Comparison of ENCODE assay signal across 9 mouse cellular contexts in genomic region chr7:110271814-110272213, GRCm38 (mm10). TPM values are rescaled to one million over a fixed set of nuclear protein-coding genes. Genes with fewer than 3 reads are reported as not detected.
DNase-seq lines count a peak whose midpoint lies in the region; ATAC-seq and TF ChIP-seq lines count a peak whose summit lies in the region.
"Had no signal": no experiment of that assay in that cellular context is flagged by ENCODE, and none has a peak within 500 bp of the region (broad histone marks: within the 10 kb centered on the region; RNA-seq: fewer than 3 reads in every experiment).

No protein-coding gene starts in this region.

- peaks cover 36% of the 10 kb centered on the region for H3K36me3 ChIP-seq in heart, embryonic 15.5 days
- peaks cover 81 to 97% of the 10 kb centered on the region in 2 experiments for H3K36me3 ChIP-seq in CH12.LX (replicated peaks in 1 of 2; ENCODE audit: control insufficient read depth in 1 of 2, insufficient read depth in 1 of 2, low read length in 1 of 2)

- TF ChIP-seq EP300 in CH12.LX (IDR thresholded peaks at IDR 0.05; ENCODE audit: low read length), result no peak

- H3K4me1 ChIP-seq in heart, embryonic 15.5 days (replicated peaks), result peaks cover 12% of the 10 kb centered on the region; the same call in 1 of the 2 replicates
- peaks cover 39 to 95% of the 10 kb centered on the region in 2 experiments for H3K4me1 ChIP-seq in CH12.LX (ENCODE audit: control insufficient read depth in 1 of 2, insufficient read depth in 2 of 2)
- peaks cover 8% of the 10 kb centered on the region; the same call in 1 of the 2 replicates for H3K4me1 ChIP-seq in brown adipose tissue, adult 24 weeks (ENCODE audit: control insufficient read depth, insufficient read depth, insufficient read length, low read length)

- no peaks in the 10 kb centered on the region for H3K27me3 ChIP-seq in heart, embryonic 15.5 days
- H3K27me3 ChIP-seq in CH12.LX (replicated peaks), result no peaks in the 10 kb centered on the region
- H3K27me3 ChIP-seq: limb, embryonic 15.5 days had no signal

- no peak for ATAC-seq in heart, embryonic 15.5 days (replicated peaks; ENCODE audit: insufficient number of reproducible peaks, insufficient read depth, low FRiP score, low read depth)

- no peaks in the 10 kb centered on the region for H3K9me3 ChIP-seq in heart, embryonic 15.5 days (replicated peaks)
- no peaks in the 10 kb centered on the region for H3K9me3 ChIP-seq in CH12.LX (replicated peaks; ENCODE audit: low read length)
- H3K9me3 ChIP-seq: limb, embryonic 15.5 days had no signal

- in situ Hi-C loops in CH12.LX (cut with MboI; ENCODE audit: low pct_ligation_motif_present, low pct_unique_long_range_greater_than_20kb, low sequenced_read_pairs), result no loop called here

- H3K9ac ChIP-seq in heart, embryonic 15.5 days, result no peak overlapping the region
- no peak overlapping the region for H3K9ac ChIP-seq in CH12.LX (ENCODE audit: insufficient read depth, low read depth)
- H3K9ac ChIP-seq: limb, embryonic 15.5 days had no signal

- dilution Hi-C loops in CH12.LX (cut with MboI; ENCODE audit: extremely low pct_ligation_motif_present, extremely low pct_unique_long_range_greater_than_20kb, low sequenced_read_pairs), result no loop called here

- 66% methylated on average over 9 of the region's 9 CpGs for WGBS in heart, embryonic 15.5 days

- TF ChIP-seq POLR2A in CH12.LX (IDR thresholded peaks at IDR 0.05; ENCODE audit: low read depth, low read length), result no peak; the same call in 1 of the 2 replicates

- no peak overlapping the region for H3K4me3 ChIP-seq in heart, embryonic 15.5 days
- H3K4me3 ChIP-seq in CH12.LX (replicated peaks in 1 of 3; ENCODE audit: low read depth in 2 of 3, low read length in 2 of 3, poor library complexity in 1 of 3), result no peak overlapping the region
- no peak overlapping the region for H3K4me3 ChIP-seq in brown adipose tissue, adult 24 weeks (ENCODE audit: insufficient read depth, low read depth, low read length)
- H3K4me3 ChIP-seq: limb, embryonic 15.5 days had no signal

- no peak overlapping the region for H3K4me2 ChIP-seq in heart, embryonic 15.5 days
- no peak overlapping the region for H3K4me2 ChIP-seq in CH12.LX (ENCODE audit: insufficient read depth, low read depth, poor library complexity, severe bottlenecking)
- H3K4me2 ChIP-seq: limb, embryonic 15.5 days had no signal

- peaks cover 43% of the 10 kb centered on the region for H3K79me2 ChIP-seq in CH12.LX (replicated peaks; ENCODE audit: control insufficient read depth, extremely low read depth, insufficient read depth, poor library complexity, severe bottlenecking)

- no peak for TF ChIP-seq CTCF in CH12.LX (conservative IDR thresholded peaks at IDR 0.05 in 1 of 2, IDR thresholded peaks at IDR 0.05 in 1 of 2; ENCODE audit: low read depth in 2 of 2, low read length in 2 of 2)

- DNase-seq in heart, adult 18-20 months, result no peak
- no peak for DNase-seq in CH12.LX (ENCODE audit: extremely low read depth)
- DNase-seq in kidney, postnatal 14 days, result peak; percentile 83
- no peak for DNase-seq in urinary bladder, postnatal 4 days (ENCODE audit: low spot score in 2 of 2)
- DNase-seq in spleen, postnatal 36 days (ENCODE audit: low spot score in 2 of 2), result no peak
- DNase-seq: cerebellum, postnatal 25 days had no signal

- H3K27ac ChIP-seq in heart, embryonic 15.5 days, result peak overlapping the region; percentile 53
- peak overlapping the region; percentile 54 for H3K27ac ChIP-seq in CH12.LX (ENCODE audit: insufficient read depth, low read depth)
- peak overlapping the region; percentile 14 for H3K27ac ChIP-seq in brown adipose tissue, adult 24 weeks (replicated peaks; ENCODE audit: low read depth, low read length)
- H3K27ac ChIP-seq: limb, embryonic 15.5 days had no signal

- TF ChIP-seq RAD21 in CH12.LX (IDR thresholded peaks at IDR 0.05; ENCODE audit: low read depth, low read length), result no peak

TF ChIP-seq in CH12.LX, 34 proteins besides CTCF, POLR2A, EP300 and RAD21:
- TF ChIP-seq PAX5 (IDR thresholded peaks at IDR 0.05; ENCODE audit: low read length) (no peak), RCOR1 (conservative IDR thresholded peaks at IDR 0.05; ENCODE audit: low read depth, low read length) (no peak), ELF1 (IDR thresholded peaks at IDR 0.05; ENCODE audit: low read depth, low read length) (no peak), ZNF384 (IDR thresholded peaks at IDR 0.05; ENCODE audit: low read depth, low read length) (no peak), CHD2 (IDR thresholded peaks at IDR 0.05; ENCODE audit: low read length) (no peak), E2F4 (IDR thresholded peaks at IDR 0.05; ENCODE audit: insufficient replicate concordance, low read depth, low read length) (no peak), HCFC1 (IDR thresholded peaks at IDR 0.05; ENCODE audit: low read depth, low read length) (no peak), IRF4 (IDR thresholded peaks at IDR 0.05; ENCODE audit: low read depth, low read length) (no peak), NELFE (IDR thresholded peaks at IDR 0.05; ENCODE audit: low read depth, low read length) (no peak), ETS1 (conservative IDR thresholded peaks at IDR 0.05; ENCODE audit: low read depth, low read length) (no peak), MEF2A (IDR thresholded peaks at IDR 0.05; ENCODE audit: borderline replicate concordance, low read depth, low read length) (no peak)

RNA-seq across cellular contexts. Expression of gene Swap70, which starts 50.3 kb away (rescaled TPM):
- 18.6 and 24.0 TPM in 2 replicates for polyA plus RNA-seq in heart, embryonic 15.5 days (2015; fragmentation: Nextera tagmentation; extraction: Ambion mirVana)
- 10 to 100 TPM; 10.8 to 14.7 TPM for total RNA-seq in heart, adult 18-20 months (2021)
- total RNA-seq in CH12.LX (2012; rRNA removed), result 296 and 297 TPM in 2 replicates
- total RNA-seq in CH12.LX (2014; rRNA removed), result 398 and 409 TPM in 2 replicates
- polyA plus RNA-seq in CH12.LX (2012; ENCODE audit: insufficient read length, low read depth), result 370 and 388 TPM in 2 replicates
- polyA plus RNA-seq in brown adipose tissue, adult 24 weeks (2012; ENCODE audit: insufficient read depth, insufficient read length, missing spikeins), result 4.9 and 5.1 TPM in 2 replicates

Comparison
In these comparisons a context has a peak if more than half of its experiments do, and no peak if none do; other contexts are left out.
1. RNA of gene Swap70, which starts 50.3 kb away (polyA plus RNA-seq): 370 to 388 TPM in CH12.LX; 18.6 to 24.0 TPM in heart, embryonic 15.5 days and 4.9 to 5.1 TPM in brown adipose tissue, adult 24 weeks; every median in the first group is over 10 times any median in the second.
2. Peak in every context shown above with its lines, with median percentiles within 50 percentile points of each other: H3K27ac ChIP-seq.